Mouse (Mus musculus) hindbrain, embryonic 11.5 days (tissue): ENCODE results near the gene Lpo. TPM values are rescaled to one million over a fixed set of nuclear protein-coding genes. Genes with fewer than 3 reads are reported as not detected.

Source experiments
- ATAC-seq: fragments of 200-750 bp; cut with Nextera tagmentation; 2 replicates; pipeline ENCODE4 v1.8.0; 2017; ENCODE audit warnings: mild to moderate bottlenecking, moderate TSS enrichment, moderate library complexity; ENCODE audit not compliant: low FRiP score
- DNase-seq: peaks from one replicate; pipeline ENCODE4 v3.0.0-alpha.2; 2015; ENCODE audit warnings: low spot score
- H3K27ac ChIP-seq: fragments of 300-500 bp; sonication (generic); 2 replicates; pipeline ENCODE4 v1.5.1; 2014; ENCODE audit warnings: mild to moderate bottlenecking, low read depth, low read length
- H3K27me3 ChIP-seq: fragments of 300-500 bp; sonication (generic); 2 replicates; pipeline ENCODE4 v1.6.1; 2014; ENCODE audit warnings: mild to moderate bottlenecking, low read length, moderate library complexity, mixed read lengths; ENCODE audit not compliant: control insufficient read depth, insufficient read depth
- H3K36me3 ChIP-seq: fragments of 300-500 bp; sonication (generic); 2 replicates; pipeline ENCODE4 v1.6.1; 2014; ENCODE audit warnings: mild to moderate bottlenecking, low read length, moderate library complexity, mixed read lengths; ENCODE audit not compliant: control insufficient read depth, insufficient read depth
- H3K4me1 ChIP-seq: fragments of 300-500 bp; sonication (generic); replicated peaks from 2 replicates; pipeline ENCODE4 v1.6.1; 2014; ENCODE audit warnings: low read length, mixed read lengths; ENCODE audit not compliant: control insufficient read depth, insufficient read depth
- H3K4me2 ChIP-seq: fragments of 300-500 bp; sonication (generic); replicated peaks from 2 replicates; pipeline ENCODE4 v1.6.1; 2014; ENCODE audit warnings: mild to moderate bottlenecking, low read depth, low read length
- H3K4me3 ChIP-seq: fragments of 300-500 bp; sonication (generic); 2 replicates; pipeline ENCODE4 v1.5.1; 2014; ENCODE audit warnings: low read depth, low read length
- H3K9ac ChIP-seq: fragments of 300-500 bp; sonication (generic); 2 replicates; pipeline ENCODE4 v1.6.1; 2014; ENCODE audit warnings: low read depth, low read length
- H3K9me3 ChIP-seq: fragments of 300-500 bp; sonication (generic); 2 replicates; pipeline ENCODE4 v1.6.1; 2016; ENCODE audit warnings: low read length; ENCODE audit not compliant: control insufficient read depth
- WGBS: fragments of 180-500 bp; shearing (Covaris S2); extraction: QIAGEN DNeasy Blood & Tissue Kit; methylation state at CpG from one replicate; pipeline ENCODE4 v1.1.7; 2014; 5-methylcytosine and 5-hydroxymethylcytosine counted together
- polyA plus RNA-seq: library from polyadenylated mRNA; unstranded; fragments of >200 nt; fragmentation: Nextera tagmentation; extraction: Ambion mirVana; gene quantifications from 2 replicates; pipeline ENCODE4 v1.2.1, GENCODE M21; 2014

Gene Lpo
- polyA plus RNA-seq, 1 experiment from 2014 or later, result 0.73 TPM

- H3K4me1 ChIP-seq, result no peaks in the 10 kb centered on the region
- H3K9ac ChIP-seq, result peak overlapping the region; percentile 44; the same call in 1 of the 2 replicates
- peak overlapping the region; percentile 48 for H3K27ac ChIP-seq
- H3K36me3 ChIP-seq, result no peaks in the 10 kb centered on the region
- WGBS, result 4% methylated on average over 29 of the region's 31 CpGs
- no peaks in the 10 kb centered on the region for H3K9me3 ChIP-seq
- peak overlapping the region; percentile 31 for H3K4me3 ChIP-seq
- ATAC-seq, result peak; percentile 90
- H3K27me3 ChIP-seq, result no peaks in the 10 kb centered on the region
- peak overlapping the region; percentile 75 for H3K4me2 ChIP-seq
- DNase-seq, result peak; percentile 81
These were observed 11.2 kb downstream of the Lpo start for GRCm38 (mm10) chr11:87816707-87817442.

- Histone ChIP-seq H3K9ac (no peak overlapping the region), H3K4me2 (no peak overlapping the region), H3K27ac (no peak overlapping the region), H3K27me3 (no peaks in the 10 kb centered on the region), H3K9me3 (no peaks in the 10 kb centered on the region), H3K4me3 (no peak overlapping the region), H3K36me3 (no peaks in the 10 kb centered on the region), H3K4me1 (peaks cover 2% of the 10 kb centered on the region; the same call in 1 of the 2 replicates)
- 73% methylated on average over 8 of the region's 8 CpGs for WGBS
- ATAC-seq, result no peak
- DNase-seq, result no peak
These were observed 13.3 kb downstream of the Lpo start for GRCm38 (mm10) chr11:87814831-87815230.

- Histone ChIP-seq H3K9ac (no peak overlapping the region), H3K27me3 (no peaks in the 10 kb centered on the region), H3K4me1 (peaks cover 2% of the 10 kb centered on the region; the same call in 1 of the 2 replicates), H3K4me3 (no peak overlapping the region), H3K36me3 (no peaks in the 10 kb centered on the region), H3K9me3 (no peaks in the 10 kb centered on the region), H3K4me2 (no peak overlapping the region), H3K27ac (no peak overlapping the region)
- whole genome bisulfite sequencing, result 56% methylated on average over 4 of the region's 4 CpGs
- no peak for DNase-seq
- ATAC-seq, result no peak
These were observed 16.7 kb downstream of the Lpo start for GRCm38 (mm10) chr11:87811396-87811795.

- Histone ChIP-seq H3K4me3 (no peak overlapping the region), H3K9ac (no peak overlapping the region), H3K9me3 (no peaks in the 10 kb centered on the region), H3K36me3 (no peaks in the 10 kb centered on the region), H3K4me2 (no peak overlapping the region), H3K27ac (no peak overlapping the region), H3K4me1 (peaks cover 2% of the 10 kb centered on the region; the same call in 1 of the 2 replicates), H3K27me3 (no peaks in the 10 kb centered on the region)
- DNase-seq, result no peak
- 88% methylated on average over 7 of the region's 7 CpGs for WGBS
- ATAC-seq, result no peak
These were observed 19.9 kb downstream of the Lpo start for GRCm38 (mm10) chr11:87808236-87808635.

- DNase-seq (no peak), ATAC-seq (no peak)
- Histone ChIP-seq H3K27ac (no peak overlapping the region), H3K4me1 (peaks cover 2% of the 10 kb centered on the region; the same call in 1 of the 2 replicates), H3K27me3 (no peaks in the 10 kb centered on the region), H3K4me2 (no peak overlapping the region), H3K9me3 (no peaks in the 10 kb centered on the region), H3K36me3 (no peaks in the 10 kb centered on the region), H3K9ac (no peak overlapping the region), H3K4me3 (no peak overlapping the region)
- WGBS, result 83% methylated on average over 6 of the region's 6 CpGs
These were observed 20.7 kb downstream of the Lpo start for GRCm38 (mm10) chr11:87807433-87807832.

GRCm38 (mm10) chr11:87805448-87805847, 22.6 kb downstream of the Lpo start:
- Histone ChIP-seq H3K9me3 (no peaks in the 10 kb centered on the region), H3K9ac (no peak overlapping the region), H3K4me1 (no peaks in the 10 kb centered on the region), H3K4me3 (no peak overlapping the region), H3K27ac (no peak overlapping the region), H3K4me2 (no peak overlapping the region), H3K36me3 (no peaks in the 10 kb centered on the region), H3K27me3 (no peaks in the 10 kb centered on the region)
- WGBS, result 65% methylated on average over 1 of the region's 1 CpGs
- ATAC-seq (no peak), DNase-seq (peak; percentile 31)

DNA sequence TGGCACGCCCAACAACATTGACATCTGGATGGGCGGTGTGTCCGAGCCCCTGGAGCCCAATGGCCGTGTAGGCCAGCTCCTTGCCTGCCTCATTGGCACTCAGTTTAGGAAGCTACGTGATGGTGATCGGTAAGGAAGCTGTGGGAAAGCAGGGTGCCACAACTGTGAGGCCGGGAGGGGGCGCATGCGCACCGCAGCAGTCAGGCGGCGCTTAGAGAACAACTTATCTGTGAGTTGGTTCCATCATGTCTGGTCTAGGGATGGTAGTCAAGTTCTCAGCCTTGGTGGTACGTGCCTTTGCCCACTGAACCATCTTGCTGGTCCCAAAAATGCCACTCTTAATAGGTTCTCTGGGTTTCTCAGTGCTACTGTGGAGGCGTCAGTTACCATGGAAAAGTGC, 25.5 kb downstream of the Lpo start:
- Histone ChIP-seq H3K27me3 (no peaks in the 10 kb centered on the region), H3K4me2 (no peak overlapping the region), H3K4me1 (no peaks in the 10 kb centered on the region), H3K9ac (no peak overlapping the region), H3K9me3 (no peaks in the 10 kb centered on the region), H3K36me3 (no peaks in the 10 kb centered on the region), H3K27ac (no peak overlapping the region), H3K4me3 (no peak overlapping the region)
- peak; percentile 51 for DNase-seq
- 52% methylated on average over 14 of the region's 14 CpGs for WGBS
- no peak for ATAC-seq

- no peaks in the 10 kb centered on the region for H3K27me3 ChIP-seq
- H3K4me2 ChIP-seq, result no peak overlapping the region
These were observed 26.3 kb downstream of the Lpo start for GRCm38 (mm10) chr11:87801711-87802275.

DNA sequence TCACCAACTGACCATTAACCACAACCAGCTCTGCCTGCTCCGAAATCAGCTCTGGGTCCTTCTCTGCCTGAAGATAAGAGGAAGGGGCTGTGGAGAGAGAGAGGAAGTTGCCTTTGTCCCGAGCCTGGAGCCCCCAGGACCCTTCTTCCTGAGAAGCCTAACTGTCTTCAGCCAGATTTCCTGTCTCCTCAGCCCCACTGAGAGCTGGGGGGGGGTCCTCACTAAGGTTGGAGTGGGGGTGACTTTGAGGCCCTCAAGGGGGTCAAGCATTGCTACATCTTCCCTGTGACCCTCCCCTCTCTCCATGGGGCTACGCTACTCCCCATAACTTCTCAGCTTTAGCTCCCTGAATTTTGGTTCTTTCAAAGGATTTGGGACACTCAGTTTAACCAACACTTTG, 34.6 kb downstream of the Lpo start, which contains the start of gene Mpo:
Gene Mpo, plus strand, starts transcription at position 122 of the 400 bp plus-strand sequence.
- H3K27ac ChIP-seq, result no peak within 1 kb of the TSS
- H3K9me3 ChIP-seq, result no peaks in the 10 kb centered on the region
- no peak within 1 kb of the TSS for H3K4me3 ChIP-seq
- no peaks in the 10 kb centered on the region for H3K27me3 ChIP-seq
- H3K4me2 ChIP-seq, result no peak within 1 kb of the TSS
- 61% methylated on average over 3 of the region's 3 CpGs for WGBS
- ATAC-seq, result no peak
- no peaks in the 10 kb centered on the region for H3K4me1 ChIP-seq
- no peak for DNase-seq
- H3K36me3 ChIP-seq, result no peaks in the 10 kb centered on the region
- no peak within 1 kb of the TSS for H3K9ac ChIP-seq

More at GRCm38 (mm10) chr11:87801711-87802275, 26.3 kb downstream of the Lpo start:
- H3K4me1 ChIP-seq, result no peaks in the 10 kb centered on the region
- ATAC-seq (no peak), DNase-seq (no peak)
- H3K27ac ChIP-seq, result no peak overlapping the region
- 86% methylated on average over 22 of the region's 22 CpGs for WGBS
- no peak overlapping the region for H3K9ac ChIP-seq
- no peak overlapping the region for H3K4me3 ChIP-seq
- no peaks in the 10 kb centered on the region for H3K36me3 ChIP-seq
- no peaks in the 10 kb centered on the region for H3K9me3 ChIP-seq
